Mouse (Mus musculus) hindbrain, embryonic 13.5 days (tissue): ENCODE measurements around the gene Ncam2. TPM values are rescaled to one million over a fixed set of nuclear protein-coding genes. Genes with fewer than 3 reads are reported as not detected.

ENCODE experiments used
- ATAC-seq: fragments of 200-750 bp; cut with Nextera tagmentation; 2 replicates; pipeline ENCODE4 v1.8.0; 2017; ENCODE audit warnings: moderate TSS enrichment; ENCODE audit not compliant: low FRiP score
- H3K27ac ChIP-seq: fragments of 300-500 bp; sonication (generic); 2 replicates; pipeline ENCODE4 v1.5.1; 2015; ENCODE audit warnings: inconsistent platforms, mild to moderate bottlenecking, moderate library complexity
- H3K27me3 ChIP-seq: fragments of 300-500 bp; sonication (generic); 2 replicates; pipeline ENCODE4 v1.6.1; 2015; ENCODE audit warnings: mild to moderate bottlenecking, inconsistent platforms
- H3K36me3 ChIP-seq: fragments of 300-500 bp; sonication (generic); 2 replicates; pipeline ENCODE4 v1.6.1; 2015; ENCODE audit warnings: mild to moderate bottlenecking, inconsistent platforms
- H3K4me1 ChIP-seq: fragments of 300-500 bp; sonication (generic); replicated peaks from 2 replicates; pipeline ENCODE4 v1.6.1; 2015; ENCODE audit warnings: inconsistent platforms
- H3K4me2 ChIP-seq: fragments of 300-500 bp; sonication (generic); 2 replicates; pipeline ENCODE4 v1.6.1; 2015; ENCODE audit warnings: inconsistent platforms, mild to moderate bottlenecking, moderate library complexity
- H3K4me3 ChIP-seq: fragments of 300-500 bp; sonication (generic); 2 replicates; pipeline ENCODE4 v1.5.1; 2015; ENCODE audit warnings: mild to moderate bottlenecking, inconsistent platforms
- H3K9ac ChIP-seq: fragments of 300-500 bp; sonication (generic); 2 replicates; pipeline ENCODE4 v1.6.1; 2015; ENCODE audit warnings: mild to moderate bottlenecking, inconsistent platforms
- H3K9me3 ChIP-seq: fragments of 300-500 bp; sonication (generic); 2 replicates; pipeline ENCODE4 v1.6.1; 2016; ENCODE audit warnings: inconsistent platforms
- WGBS: fragments of 180-500 bp; shearing (Covaris S2); methylation state at CpG from one replicate; pipeline ENCODE4 v1.1.7; 2015; 5-methylcytosine and 5-hydroxymethylcytosine counted together
- polyA plus RNA-seq: library from polyadenylated mRNA; unstranded; fragments of >200 nt; fragmentation: Nextera tagmentation; extraction: Ambion mirVana; gene quantifications from 2 replicates; pipeline ENCODE4 v1.2.1, GENCODE M21; 2015

Gene Ncam2
- polyA plus RNA-seq, 1 experiment from 2014 or later, result 17.3 TPM

DNA sequence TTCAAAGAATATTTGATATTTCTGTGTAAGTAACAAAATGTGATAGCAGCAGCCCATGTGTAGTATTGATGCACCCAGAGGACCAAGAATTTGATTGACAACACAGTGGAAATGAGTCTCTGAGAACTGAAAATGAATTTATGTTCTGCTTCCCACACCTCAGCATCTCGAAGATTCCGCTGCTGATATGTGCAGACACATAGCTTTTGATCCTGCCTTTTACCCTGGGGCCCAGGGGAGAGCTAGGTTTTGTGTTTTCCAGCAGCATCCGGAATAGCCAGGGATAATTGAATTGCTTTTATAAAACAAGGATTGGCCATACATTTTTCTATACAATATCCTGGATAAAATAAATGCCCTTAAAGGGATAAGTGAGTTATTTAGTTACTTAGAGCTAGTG is 20.7 kb downstream of the Ncam2 start:
- 57% methylated on average over 3 of the region's 3 CpGs for WGBS

DNA sequence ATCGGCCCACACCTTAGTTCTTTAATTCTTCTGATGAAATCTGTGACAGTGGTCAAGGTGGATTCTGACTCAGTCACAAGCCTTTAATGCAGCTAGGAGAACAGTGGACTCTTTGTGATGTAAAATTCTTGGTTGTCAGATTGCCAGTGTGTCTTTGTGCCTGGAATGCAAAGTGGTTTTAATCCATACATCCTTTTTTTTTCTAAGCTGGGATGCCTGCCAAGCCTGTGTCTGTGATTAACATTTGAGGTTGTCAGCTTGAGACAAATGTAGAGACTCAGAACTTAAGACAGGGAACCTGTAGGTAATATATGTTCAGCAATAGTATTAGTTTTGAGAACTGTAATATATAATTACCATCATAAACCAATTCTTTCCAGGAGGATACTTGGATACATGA is 23.3 kb downstream of the Ncam2 start:
- Histone ChIP-seq H3K9ac (no peak overlapping the region), H3K4me3 (no peak overlapping the region), H3K27ac (no peak overlapping the region), H3K4me2 (no peak overlapping the region), H3K27me3 (no peaks in the 10 kb centered on the region), H3K4me1 (0 out of 2 replicates have a peak, but pooled peaks cover 3% of the 10 kb centered on the region), H3K9me3 (no peaks in the 10 kb centered on the region), H3K36me3 (no peaks in the 10 kb centered on the region)
- peak; percentile 65; the same call in 1 of the 2 replicates for ATAC-seq
- 24% methylated on average over 1 of the region's 1 CpGs for WGBS

More for the DNA sequence above, 20.7 kb downstream of the Ncam2 start:
- Histone ChIP-seq H3K36me3 (no peaks in the 10 kb centered on the region), H3K4me3 (no peak overlapping the region), H3K4me2 (no peak overlapping the region), H3K27ac (0 out of 2 replicates have a peak overlapping the region, but pooled peaks have one; percentile 26), H3K4me1 (0 out of 2 replicates have a peak, but pooled peaks cover 3% of the 10 kb centered on the region), H3K9me3 (no peaks in the 10 kb centered on the region), H3K27me3 (no peaks in the 10 kb centered on the region), H3K9ac (no peak overlapping the region)
- ATAC-seq, result no peak

DNA sequence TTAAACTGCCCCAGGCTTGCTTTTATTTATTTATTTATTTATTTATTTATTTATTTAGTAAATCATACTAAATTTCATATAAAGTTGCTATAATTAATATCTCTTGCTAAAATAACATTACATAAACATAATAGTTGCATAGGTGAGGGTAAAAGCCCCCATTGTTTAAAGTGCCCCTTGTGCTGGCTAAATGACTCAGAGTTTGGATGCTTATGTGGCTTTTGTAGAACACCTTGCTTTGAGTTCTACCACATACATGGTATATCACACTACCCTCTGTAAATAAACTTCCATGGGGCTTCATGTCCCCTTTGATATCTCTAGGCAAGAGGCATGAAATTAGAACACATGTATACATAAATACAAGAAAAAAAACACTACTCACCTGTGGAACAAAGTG is 23.8 kb downstream of the Ncam2 start:
- no peak overlapping the region for H3K9ac ChIP-seq
- no peak overlapping the region for H3K4me2 ChIP-seq
- H3K9me3 ChIP-seq, result no peaks in the 10 kb centered on the region
- H3K4me3 ChIP-seq, result no peak overlapping the region
- H3K36me3 ChIP-seq, result no peaks in the 10 kb centered on the region
- no peaks in the 10 kb centered on the region for H3K27me3 ChIP-seq
- H3K4me1 ChIP-seq, result 0 out of 2 replicates have a peak, but pooled peaks cover 3% of the 10 kb centered on the region
- H3K27ac ChIP-seq, result no peak overlapping the region
- ATAC-seq, result peak; percentile 33; the same call in 1 of the 2 replicates

DNA sequence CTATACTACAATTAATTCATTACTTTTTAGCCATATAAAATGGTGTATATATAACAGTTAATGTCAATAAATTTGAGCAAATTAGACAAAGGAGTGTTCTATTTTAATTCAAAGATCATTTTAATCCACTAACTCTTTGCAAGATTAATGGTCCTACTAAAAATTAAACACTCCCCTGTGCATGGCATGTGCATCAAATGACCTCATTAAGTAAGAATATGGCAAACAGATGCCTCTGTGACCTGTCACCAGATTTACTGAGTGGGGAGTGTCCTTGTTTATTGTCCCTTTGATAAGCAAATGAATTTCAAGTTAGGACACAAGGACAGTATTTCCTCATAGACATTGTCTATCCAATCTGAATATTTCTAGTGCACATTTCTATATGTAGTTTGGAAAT is 54.4 kb downstream of the Ncam2 start:
- ATAC-seq, result no peak
- H3K4me3 ChIP-seq, result no peak overlapping the region
- no peak overlapping the region for H3K4me2 ChIP-seq
- H3K27me3 ChIP-seq, result no peaks in the 10 kb centered on the region
- H3K27ac ChIP-seq, result no peak overlapping the region
- H3K36me3 ChIP-seq, result no peaks in the 10 kb centered on the region
- no peaks in the 10 kb centered on the region for H3K4me1 ChIP-seq
- no peaks in the 10 kb centered on the region for H3K9me3 ChIP-seq
- H3K9ac ChIP-seq, result no peak overlapping the region

DNA sequence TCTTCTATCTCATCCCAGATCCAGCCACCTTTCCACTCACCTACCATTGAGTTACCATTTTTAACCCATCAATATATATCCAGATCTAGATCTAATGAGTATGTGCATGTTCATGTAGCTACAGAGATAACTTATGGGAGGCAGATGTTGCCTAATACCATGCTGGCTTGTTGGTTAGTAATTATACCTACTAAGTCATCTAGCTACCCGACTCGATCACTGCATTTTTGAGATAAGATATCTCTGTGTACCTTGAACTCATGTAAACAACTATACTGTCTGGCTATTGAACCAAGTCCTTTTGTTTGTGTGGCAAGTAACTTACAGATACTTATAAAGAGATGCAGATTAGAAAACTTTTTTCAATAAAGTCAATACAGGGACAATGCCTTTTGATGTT is 59.9 kb downstream of the Ncam2 start:
- 94% methylated on average over 2 of the region's 2 CpGs for WGBS
- Histone ChIP-seq H3K4me3 (no peak overlapping the region), H3K27ac (no peak overlapping the region), H3K27me3 (no peaks in the 10 kb centered on the region), H3K9me3 (no peaks in the 10 kb centered on the region), H3K4me2 (no peak overlapping the region), H3K36me3 (no peaks in the 10 kb centered on the region), H3K9ac (no peak overlapping the region), H3K4me1 (no peaks in the 10 kb centered on the region)
- no peak for ATAC-seq

DNA sequence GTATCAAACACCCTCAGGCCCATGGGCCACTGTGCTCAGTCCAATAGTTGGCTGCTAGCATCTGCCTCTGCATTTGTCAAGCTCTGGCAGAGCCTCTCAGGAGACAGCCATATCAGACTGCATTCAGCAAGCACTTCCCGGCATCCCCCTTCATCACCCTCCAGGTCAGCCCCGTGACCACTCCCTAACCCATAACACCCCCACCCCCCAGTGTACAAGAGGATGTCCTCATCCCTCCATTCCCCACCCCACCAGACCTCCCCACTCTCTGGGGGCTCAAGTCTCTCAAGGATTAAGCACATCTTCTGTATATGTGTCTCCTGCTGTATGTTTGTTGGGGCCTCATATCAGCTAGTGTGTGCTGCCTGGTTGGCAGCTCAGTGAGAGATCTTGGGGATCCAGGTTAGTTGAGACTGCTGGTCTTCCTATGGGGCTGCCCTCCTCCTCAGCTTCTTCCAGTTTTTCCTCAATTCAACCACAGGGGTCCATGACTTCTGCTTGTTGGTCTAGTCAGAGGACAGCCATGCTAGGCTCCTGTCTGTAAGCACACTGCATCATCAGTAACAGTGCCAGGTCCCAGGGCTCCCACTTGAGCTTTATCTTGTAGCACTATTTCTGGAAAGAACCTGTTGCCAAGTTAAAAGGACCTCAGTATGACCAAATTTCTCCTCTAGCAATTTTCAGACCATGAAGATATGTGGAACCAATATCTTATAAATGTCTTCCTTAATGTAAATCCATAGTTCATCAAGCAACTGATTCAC is 73.3 kb downstream of the Ncam2 start:
- Histone ChIP-seq H3K4me1 (peaks cover 2% of the 10 kb centered on the region; the same call in 1 of the 2 replicates), H3K4me3 (no peak overlapping the region), H3K9me3 (no peaks in the 10 kb centered on the region), H3K27me3 (no peaks in the 10 kb centered on the region), H3K27ac (no peak overlapping the region), H3K4me2 (no peak overlapping the region), H3K9ac (no peak overlapping the region), H3K36me3 (no peaks in the 10 kb centered on the region)
- 79% methylated on average over 2 of the region's 2 CpGs for WGBS
- ATAC-seq, result 0 out of 2 replicates have a peak, but pooled peaks have one; percentile 24

DNA sequence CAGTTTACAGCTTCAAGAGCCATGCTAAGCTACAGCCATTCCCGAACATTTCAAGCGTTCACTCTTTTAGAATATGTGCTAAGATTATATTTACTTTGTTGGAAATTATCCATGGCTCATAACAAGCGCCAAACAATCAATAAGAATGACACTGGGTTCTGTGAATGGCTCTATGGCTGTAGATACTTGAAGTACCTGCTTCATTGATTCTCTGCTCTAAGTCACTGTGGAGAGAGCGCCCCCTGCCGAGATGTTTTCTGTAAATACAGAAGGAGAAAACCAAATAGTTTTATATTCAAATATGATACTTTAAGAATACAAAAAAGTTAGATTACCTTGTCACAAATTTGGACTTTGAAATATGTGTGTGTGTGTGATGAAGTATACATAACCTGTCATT is 83.7 kb downstream of the Ncam2 start:
- ATAC-seq, result no peak
- 40% methylated on average over 5 of the region's 5 CpGs for WGBS
- H3K9me3 ChIP-seq, result no peaks in the 10 kb centered on the region
- H3K4me1 ChIP-seq, result no peaks in the 10 kb centered on the region
- no peak overlapping the region for H3K4me3 ChIP-seq
- H3K27me3 ChIP-seq, result no peaks in the 10 kb centered on the region
- H3K9ac ChIP-seq, result no peak overlapping the region
- no peak overlapping the region for H3K27ac ChIP-seq
- H3K36me3 ChIP-seq, result no peaks in the 10 kb centered on the region
- H3K4me2 ChIP-seq, result no peak overlapping the region

DNA sequence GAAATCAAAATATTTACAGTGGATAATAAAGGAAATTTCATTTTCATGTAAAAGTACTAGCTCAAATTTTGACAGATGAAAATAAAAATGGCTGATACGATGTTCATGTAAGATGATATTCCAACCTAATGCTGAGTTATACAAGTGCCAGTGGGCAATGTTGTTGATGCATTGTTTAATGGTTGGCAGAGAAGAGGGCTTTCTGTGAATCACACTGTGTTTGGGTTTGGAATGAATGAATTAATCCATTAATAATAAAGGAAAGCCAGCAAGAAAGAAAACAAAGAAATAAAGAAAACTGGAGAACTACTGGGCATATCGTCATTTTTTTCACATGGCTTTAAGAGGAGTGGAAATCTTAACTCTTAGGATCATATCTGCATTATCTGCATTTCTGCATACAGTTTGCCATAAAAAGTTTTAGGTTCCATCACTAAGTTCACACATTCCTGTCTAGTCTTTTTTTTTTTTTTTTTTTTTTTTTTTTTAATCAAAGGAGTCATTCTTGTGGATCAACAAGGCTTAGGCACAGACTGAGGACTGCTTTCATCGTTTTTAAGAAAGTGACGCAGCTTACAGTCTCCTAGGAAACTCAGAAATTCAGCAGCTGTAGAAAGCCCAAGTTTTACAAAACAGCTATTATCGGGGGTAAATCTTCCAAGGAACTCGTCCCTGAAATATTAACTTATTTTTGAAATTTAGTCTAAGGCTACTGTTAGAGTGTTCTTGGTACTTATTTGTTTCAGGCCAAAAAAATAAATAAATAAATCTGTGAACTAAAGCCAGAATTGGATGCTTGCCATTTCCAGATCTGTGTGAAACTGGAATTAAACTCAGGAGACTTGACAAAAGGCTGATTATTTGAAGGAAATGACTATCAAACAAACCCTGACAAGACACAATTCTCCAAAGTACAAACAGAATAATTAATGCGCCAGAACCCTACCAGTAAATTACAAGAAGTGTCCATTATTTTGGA is 84.7 kb downstream of the Ncam2 start:
- no peak overlapping the region for H3K4me3 ChIP-seq
- 50% methylated on average over 7 of the region's 7 CpGs for WGBS

DNA sequence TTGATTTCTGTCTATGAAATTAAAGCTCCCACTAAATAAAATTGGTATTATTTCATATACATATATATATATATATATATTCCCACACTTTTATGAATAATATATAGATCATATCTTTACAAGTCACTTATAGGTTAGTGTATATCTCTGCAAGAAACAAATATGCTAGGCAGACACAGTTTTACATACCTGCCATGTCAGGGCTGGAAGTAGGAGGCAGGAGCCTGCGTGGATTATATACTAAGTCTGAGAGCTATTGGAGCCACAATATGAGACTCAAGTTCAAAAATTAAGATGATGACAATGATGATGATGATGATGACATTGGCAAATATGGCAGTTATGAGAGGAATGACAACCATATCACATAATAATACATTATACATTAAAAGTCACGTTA is 85.4 kb downstream of the Ncam2 start:
- H3K27ac ChIP-seq, result no peak overlapping the region
- ATAC-seq, result 0 out of 2 replicates have a peak, but pooled peaks have one; percentile 44
- 88% methylated on average over 2 of the region's 2 CpGs for WGBS
- no peaks in the 10 kb centered on the region for H3K4me1 ChIP-seq
- H3K27me3 ChIP-seq, result no peaks in the 10 kb centered on the region
- H3K36me3 ChIP-seq, result no peaks in the 10 kb centered on the region
- no peak overlapping the region for H3K4me2 ChIP-seq
- H3K9ac ChIP-seq, result no peak overlapping the region
- no peaks in the 10 kb centered on the region for H3K9me3 ChIP-seq
- H3K4me3 ChIP-seq, result no peak overlapping the region

More for the DNA sequence above, 84.7 kb downstream of the Ncam2 start:
- Histone ChIP-seq H3K9ac (no peak overlapping the region), H3K27ac (no peak overlapping the region), H3K27me3 (no peaks in the 10 kb centered on the region), H3K9me3 (no peaks in the 10 kb centered on the region), H3K36me3 (no peaks in the 10 kb centered on the region), H3K4me1 (no peaks in the 10 kb centered on the region), H3K4me2 (no peak overlapping the region)
- peak; percentile 84 for ATAC-seq

DNA sequence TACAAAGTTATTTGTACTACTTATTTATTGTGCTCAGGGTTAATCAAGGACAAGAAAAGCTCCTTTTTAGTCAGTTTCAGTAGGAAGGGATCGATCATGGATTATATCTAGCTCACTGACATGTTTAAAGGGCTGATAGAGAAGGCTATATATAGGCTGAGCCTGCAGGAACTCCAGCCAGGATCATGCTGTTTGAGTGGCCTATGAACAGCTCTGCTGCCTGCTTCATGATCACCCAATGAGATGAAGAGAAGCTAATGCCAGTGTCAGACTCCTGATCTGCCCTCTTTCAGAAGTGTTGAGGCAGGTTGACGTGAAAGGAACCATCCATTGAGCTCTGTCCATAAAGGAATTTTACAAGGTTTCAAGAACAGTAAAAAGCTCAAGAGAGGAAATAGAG is 103.3 kb downstream of the Ncam2 start:
- Histone ChIP-seq H3K9me3 (no peaks in the 10 kb centered on the region), H3K4me2 (no peak overlapping the region), H3K27me3 (no peaks in the 10 kb centered on the region), H3K36me3 (no peaks in the 10 kb centered on the region), H3K27ac (no peak overlapping the region), H3K4me1 (no peaks in the 10 kb centered on the region), H3K4me3 (no peak overlapping the region), H3K9ac (no peak overlapping the region)
- ATAC-seq, result no peak
- WGBS, result 85% methylated on average over 2 of the region's 2 CpGs

DNA sequence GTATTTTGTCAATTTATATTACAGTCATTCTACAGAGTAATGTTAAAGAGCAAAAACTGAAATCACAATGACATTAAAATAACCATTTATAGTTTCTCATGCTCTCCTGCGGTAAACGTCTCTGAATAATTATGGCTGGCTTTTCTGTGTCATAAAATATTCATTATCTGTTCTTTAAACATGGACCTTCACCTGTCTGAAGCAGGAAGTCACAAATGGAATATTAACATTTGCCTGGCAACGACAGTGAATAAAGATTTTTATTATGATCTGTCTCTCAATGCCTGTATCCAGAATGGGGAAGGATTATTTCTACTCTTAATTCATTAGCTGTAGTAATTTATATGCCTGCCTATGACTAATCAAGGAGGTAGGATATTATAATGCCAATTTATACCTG is 108.7 kb downstream of the Ncam2 start:
- Histone ChIP-seq H3K4me2 (no peak overlapping the region), H3K27me3 (no peaks in the 10 kb centered on the region), H3K9me3 (no peaks in the 10 kb centered on the region), H3K27ac (no peak overlapping the region), H3K9ac (no peak overlapping the region), H3K4me3 (no peak overlapping the region), H3K36me3 (no peaks in the 10 kb centered on the region), H3K4me1 (no peaks in the 10 kb centered on the region)
- WGBS, result 81% methylated on average over 3 of the region's 3 CpGs
- no peak for ATAC-seq

DNA sequence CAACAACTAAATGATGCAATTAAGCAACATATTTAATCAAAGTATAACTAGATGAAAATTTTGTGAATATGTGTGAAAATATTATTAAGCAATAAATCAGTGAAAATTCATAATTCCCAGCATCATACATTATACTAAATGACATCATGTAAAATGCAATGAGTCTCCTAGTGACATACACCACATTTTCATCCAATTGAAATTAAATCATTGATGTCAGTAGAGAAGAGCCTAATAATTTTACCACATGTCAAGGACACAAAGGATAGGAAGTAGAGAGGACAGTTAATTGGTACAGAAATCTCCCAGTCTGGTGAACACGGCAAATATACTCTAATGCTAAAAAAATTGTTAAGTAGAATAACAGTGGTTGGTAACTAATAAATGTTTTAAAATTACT is 118.5 kb downstream of the Ncam2 start:
- no peaks in the 10 kb centered on the region for H3K4me1 ChIP-seq

More for the DNA sequence above, 118.5 kb downstream of the Ncam2 start:
- no peak overlapping the region for H3K27ac ChIP-seq
- H3K36me3 ChIP-seq, result no peaks in the 10 kb centered on the region
- H3K27me3 ChIP-seq, result no peaks in the 10 kb centered on the region
- 84% methylated on average over 1 of the region's 1 CpGs for WGBS
- H3K9me3 ChIP-seq, result no peaks in the 10 kb centered on the region
- no peak overlapping the region for H3K9ac ChIP-seq
- H3K4me2 ChIP-seq, result no peak overlapping the region
- H3K4me3 ChIP-seq, result no peak overlapping the region
- ATAC-seq, result no peak
